Mouse (Mus musculus) stomach, embryonic 14.5 days (tissue): Measurements from ENCODE around the gene Fars2. TPM values are rescaled to one million over a fixed set of nuclear protein-coding genes. Genes with fewer than 3 reads are reported as not detected.

Experiments
- ATAC-seq: fragments of 200-750 bp; cut with Nextera tagmentation; 2 replicates; pipeline ENCODE4 v1.8.0; 2017; ENCODE audit warnings: low read depth, moderate TSS enrichment; ENCODE audit not compliant: insufficient number of reproducible peaks, insufficient read depth, low FRiP score
- H3K27ac ChIP-seq: fragments of 300-500 bp; sonication (generic); 2 replicates; pipeline ENCODE4 v1.5.1; 2014; ENCODE audit warnings: mild to moderate bottlenecking, low read length, moderate library complexity, mixed read lengths
- H3K27me3 ChIP-seq: fragments of 300-500 bp; sonication (generic); 2 replicates; pipeline ENCODE4 v1.6.1; 2014; ENCODE audit warnings: low read length, control low read depth, mixed read lengths; ENCODE audit not compliant: control insufficient read depth, insufficient read depth
- H3K36me3 ChIP-seq: fragments of 300-500 bp; sonication (generic); 2 replicates; pipeline ENCODE4 v1.6.1; 2014; ENCODE audit warnings: mild to moderate bottlenecking, control low read depth, low read length, moderate library complexity, mixed read lengths; ENCODE audit not compliant: control insufficient read depth, insufficient read depth
- H3K4me1 ChIP-seq: fragments of 300-500 bp; sonication (generic); 2 replicates; pipeline ENCODE4 v1.6.1; 2014; ENCODE audit warnings: low read length, control low read depth, mixed read lengths; ENCODE audit not compliant: control insufficient read depth, insufficient read depth
- H3K4me2 ChIP-seq: fragments of 300-500 bp; sonication (generic); replicated peaks from 2 replicates; pipeline ENCODE4 v1.6.1; 2014; ENCODE audit warnings: low read depth, low read length, control low read depth
- H3K4me3 ChIP-seq: fragments of 300-500 bp; sonication (generic); 2 replicates; pipeline ENCODE4 v1.5.1; 2014; ENCODE audit warnings: low read depth, low read length, control low read depth
- H3K9ac ChIP-seq: fragments of 300-500 bp; sonication (generic); replicated peaks from 2 replicates; pipeline ENCODE4 v1.6.1; 2014; ENCODE audit warnings: low read depth, mild to moderate bottlenecking, control low read depth, low read length, moderate library complexity, mixed read lengths
- H3K9me3 ChIP-seq: fragments of 300-500 bp; sonication (generic); 2 replicates; pipeline ENCODE4 v1.6.1; 2016; ENCODE audit warnings: low read depth, low read length, control low read depth; ENCODE audit not compliant: control insufficient read depth
- WGBS: fragments of 180-500 bp; shearing (Covaris S2); extraction: QIAGEN DNeasy Blood & Tissue Kit; methylation state at CpG from one replicate; pipeline ENCODE4 v1.1.7; 2014; 5-methylcytosine and 5-hydroxymethylcytosine counted together
- polyA plus RNA-seq: library from polyadenylated mRNA; unstranded; fragments of >200 nt; fragmentation: Nextera tagmentation; extraction: Ambion mirVana; gene quantifications from 2 replicates; pipeline ENCODE4 v1.2.1, GENCODE M21; 2014

Fars2 gene
- polyA plus RNA-seq, 1 experiment from 2014 or later = 40.0 TPM

GRCm38 (mm10) chr13:36592291-36592690 is 475.1 kb downstream of the Fars2 start:
- no peak overlapping the region for H3K4me3 ChIP-seq
- no peaks in the 10 kb centered on the region for H3K36me3 ChIP-seq
- no peaks in the 10 kb centered on the region for H3K27me3 ChIP-seq
- no peaks in the 10 kb centered on the region for H3K9me3 ChIP-seq
- H3K4me2 ChIP-seq = no peak overlapping the region
- H3K9ac ChIP-seq = no peak overlapping the region
- no peaks in the 10 kb centered on the region for H3K4me1 ChIP-seq
- 40% methylated on average over 2 of the region's 2 CpGs for WGBS
- no peak for ATAC-seq
- no peak overlapping the region for H3K27ac ChIP-seq

- Histone ChIP-seq H3K36me3 (no peaks in the 10 kb centered on the region), H3K9me3 (no peaks in the 10 kb centered on the region), H3K4me1 (no peaks in the 10 kb centered on the region), H3K27ac (no peak overlapping the region), H3K9ac (no peak overlapping the region), H3K4me2 (no peak overlapping the region), H3K4me3 (no peak overlapping the region), H3K27me3 (no peaks in the 10 kb centered on the region)
- ATAC-seq = no peak
- WGBS = 86% methylated on average over 5 of the region's 5 CpGs
Observed at GRCm38 (mm10) chr13:36606717-36607116, 489.5 kb downstream of the Fars2 start.

GRCm38 (mm10) chr13:36607871-36608270 is 490.7 kb downstream of the Fars2 start:
- Histone ChIP-seq H3K27me3 (no peaks in the 10 kb centered on the region), H3K36me3 (no peaks in the 10 kb centered on the region), H3K27ac (no peak overlapping the region), H3K9me3 (no peaks in the 10 kb centered on the region), H3K4me1 (no peaks in the 10 kb centered on the region), H3K4me2 (no peak overlapping the region), H3K4me3 (no peak overlapping the region), H3K9ac (no peak overlapping the region)
- WGBS = 86% methylated on average over 4 of the region's 4 CpGs
- ATAC-seq = no peak

DNA sequence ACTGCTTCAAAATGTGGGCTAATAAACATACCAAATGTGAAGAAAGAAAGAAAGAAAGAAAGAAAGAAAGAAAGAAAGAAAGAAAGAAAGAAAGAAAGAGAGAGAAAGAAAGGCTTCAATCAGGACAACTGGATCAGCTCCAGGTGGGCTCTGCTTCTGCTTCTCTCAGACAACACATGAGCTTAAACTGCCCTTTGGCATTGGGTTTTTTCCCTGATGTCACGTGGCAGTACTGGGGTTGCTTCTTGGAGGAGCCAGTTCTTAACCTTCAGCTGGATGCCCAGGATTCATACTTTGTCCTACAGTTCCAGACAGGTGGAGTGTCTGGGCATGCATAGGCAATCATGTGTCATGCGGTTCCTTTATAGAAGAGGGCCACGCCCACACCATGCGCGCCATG is 493.2 kb downstream of the Fars2 start:
- Histone ChIP-seq H3K4me3 (no peak overlapping the region), H3K4me2 (no peak overlapping the region), H3K36me3 (no peaks in the 10 kb centered on the region), H3K4me1 (no peaks in the 10 kb centered on the region), H3K9ac (no peak overlapping the region), H3K27ac (no peak overlapping the region), H3K9me3 (no peaks in the 10 kb centered on the region; the same call in 1 of the 2 replicates), H3K27me3 (no peaks in the 10 kb centered on the region)
- 90% methylated on average over 5 of the region's 5 CpGs for WGBS
- ATAC-seq = no peak

DNA sequence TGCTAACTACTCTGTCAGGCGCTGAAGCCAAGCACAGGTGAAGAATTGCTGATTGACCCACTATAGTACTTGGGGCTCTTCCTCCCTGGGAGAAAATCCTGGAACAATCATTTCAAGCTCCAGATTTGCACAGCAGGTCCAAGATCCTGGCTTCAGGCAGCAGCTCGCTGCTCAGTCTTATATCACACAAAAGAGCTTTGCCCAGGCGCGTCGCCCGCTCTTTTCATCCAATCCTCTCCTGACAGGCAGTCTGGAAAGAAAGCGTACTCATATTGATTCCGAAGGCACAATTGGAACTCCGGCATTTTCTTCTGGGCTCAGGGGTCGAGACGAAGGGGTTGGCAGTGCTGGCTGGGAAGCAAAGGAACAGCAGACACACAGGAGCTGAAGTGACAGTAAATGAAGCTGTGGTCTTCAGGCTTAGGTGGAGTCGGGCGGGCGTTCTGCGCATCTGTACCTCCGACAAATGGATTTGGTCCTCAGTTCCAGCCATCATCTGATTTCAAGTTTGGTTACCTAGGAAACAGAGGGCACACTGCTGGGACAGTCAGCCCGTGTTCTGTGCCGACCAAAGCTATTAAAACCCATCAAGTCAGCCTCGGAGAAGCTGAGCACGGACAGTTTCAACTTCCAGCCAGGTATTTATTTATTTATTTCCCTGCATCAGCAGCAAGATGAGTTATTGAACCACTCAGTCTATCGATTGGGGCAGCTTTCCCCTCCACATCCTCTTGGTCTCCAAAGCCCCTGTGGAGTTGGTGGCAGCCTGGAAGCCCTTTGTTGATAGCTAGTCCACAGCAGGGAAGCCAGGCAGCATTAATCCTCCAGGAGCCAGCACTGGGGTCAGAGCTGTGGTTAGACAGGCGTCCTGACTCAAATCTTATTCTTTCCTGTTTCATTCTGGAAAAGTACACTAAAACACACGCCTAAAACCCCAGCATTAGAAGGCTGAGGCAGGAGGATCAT is 495.9 kb downstream of the Fars2 start:
- no peaks in the 10 kb centered on the region for H3K36me3 ChIP-seq
- H3K27ac ChIP-seq = no peak overlapping the region
- H3K9ac ChIP-seq = no peak overlapping the region
- no peaks in the 10 kb centered on the region for H3K27me3 ChIP-seq
- 58% methylated on average over 23 of the region's 23 CpGs for WGBS
- no peak overlapping the region for H3K4me2 ChIP-seq
- no peaks in the 10 kb centered on the region for H3K4me1 ChIP-seq
- no peaks in the 10 kb centered on the region; the same call in 1 of the 2 replicates for H3K9me3 ChIP-seq
- H3K4me3 ChIP-seq = no peak overlapping the region
- no peak for ATAC-seq

GRCm38 (mm10) chr13:36620498-36621332 is 503.5 kb downstream of the Fars2 start:
- H3K4me3 ChIP-seq = no peak overlapping the region
- H3K27ac ChIP-seq = no peak overlapping the region
- ATAC-seq = peak; percentile 80
- H3K4me2 ChIP-seq = no peak overlapping the region
- no peaks in the 10 kb centered on the region for H3K4me1 ChIP-seq
- H3K36me3 ChIP-seq = no peaks in the 10 kb centered on the region
- 77% methylated on average over 10 of the region's 10 CpGs for WGBS
- no peak overlapping the region for H3K9ac ChIP-seq
- no peaks in the 10 kb centered on the region for H3K27me3 ChIP-seq
- no peaks in the 10 kb centered on the region for H3K9me3 ChIP-seq

- ATAC-seq = no peak; the same call in 1 of the 2 replicates
- no peak overlapping the region for H3K27ac ChIP-seq
- H3K36me3 ChIP-seq = no peaks in the 10 kb centered on the region
- H3K9ac ChIP-seq = no peak overlapping the region
- H3K27me3 ChIP-seq = no peaks in the 10 kb centered on the region
- H3K4me2 ChIP-seq = no peak overlapping the region
- H3K9me3 ChIP-seq = no peaks in the 10 kb centered on the region
- no peak overlapping the region for H3K4me3 ChIP-seq
- 76% methylated on average over 1 of the region's 1 CpGs for WGBS
- no peaks in the 10 kb centered on the region for H3K4me1 ChIP-seq
Observed at GRCm38 (mm10) chr13:36621333-36621659, 504.1 kb downstream of the Fars2 start.

GRCm38 (mm10) chr13:36623556-36623955 is 506.3 kb downstream of the Fars2 start:
- no peak overlapping the region for H3K4me2 ChIP-seq
- H3K36me3 ChIP-seq = no peaks in the 10 kb centered on the region
- H3K9me3 ChIP-seq = no peaks in the 10 kb centered on the region
- no peak for ATAC-seq
- no peak overlapping the region for H3K27ac ChIP-seq
- no peak overlapping the region for H3K9ac ChIP-seq
- H3K4me3 ChIP-seq = no peak overlapping the region
- 51% methylated on average over 1 of the region's 1 CpGs for WGBS
- H3K4me1 ChIP-seq = no peaks in the 10 kb centered on the region
- no peaks in the 10 kb centered on the region for H3K27me3 ChIP-seq
